In genomic region chr1:166379013-166379629, GRCm38 (mm10) we compare ENCODE assay signal across 8 mouse cellular contexts. TPM values are rescaled to one million over a fixed set of nuclear protein-coding genes. Genes with fewer than 3 reads are reported as not detected.
DNase-seq lines count a peak whose midpoint lies in the region; ATAC-seq and TF ChIP-seq lines count a peak whose summit lies in the region.

Gene Tada1 (plus strand): TSS chr1:166379097.

- intact Hi-C loops in heart, postnatal 10 days (cut with DNase I): loop anchor here (10.0 kb wide), 1 partner anchor 374 kb away; the partner anchor contains the start of gene Pou2f1

- H3K27ac ChIP-seq in forebrain, embryonic 13.5 days: peak within 1 kb of the TSS; percentile 87
- H3K27ac ChIP-seq in neural tube, embryonic 15.5 days (replicated peaks): peak within 1 kb of the TSS; percentile 94

- peak; percentile 95 for ATAC-seq in forebrain, embryonic 13.5 days
- ATAC-seq in neural tube, embryonic 15.5 days (ENCODE audit: low FRiP score): peak; percentile 95

- H3K4me3 ChIP-seq in E14TG2a.4 (replicated peaks; ENCODE audit: low read length): peak within 1 kb of the TSS; percentile 89
- H3K4me3 ChIP-seq in forebrain, embryonic 13.5 days: peak within 1 kb of the TSS; percentile 92
- peak within 1 kb of the TSS; percentile 98 for H3K4me3 ChIP-seq in neural tube, embryonic 15.5 days (replicated peaks)

- H3K27me3 ChIP-seq in E14TG2a.4 (ENCODE audit: insufficient read depth, low read length): peaks cover 47% of the 10 kb centered on the region
- H3K27me3 ChIP-seq in forebrain, embryonic 13.5 days: no peaks in the 10 kb centered on the region
- H3K27me3 ChIP-seq in neural tube, embryonic 15.5 days (replicated peaks): no peaks in the 10 kb centered on the region

- peak; percentile 82 for DNase-seq in c-Kit-positive CD71-positive TER-119-positive erythroid progenitor cells, embryonic 14.5 days (ENCODE audit: low spot score)
- DNase-seq in heart, postnatal 10 days: peak; percentile 95
- DNase-seq in layer of hippocampus, adult 11-12 months (ENCODE audit: low spot score): peak; percentile 94
- peak; percentile 93 to 94 for DNase-seq in lung, adult 18-20 months
- DNase-seq in testis, postnatal 14 days (ENCODE audit: low spot score): peak; percentile 92

- peaks cover 14% of the 10 kb centered on the region for H3K4me1 ChIP-seq in E14TG2a.4 (replicated peaks; ENCODE audit: low read depth, low read length)
- H3K4me1 ChIP-seq in forebrain, embryonic 13.5 days: peaks cover 21% of the 10 kb centered on the region
- H3K4me1 ChIP-seq in neural tube, embryonic 15.5 days: peaks cover 25% of the 10 kb centered on the region

- peaks cover 4% of the 10 kb centered on the region; the same call in 1 of the 2 replicates for H3K9me3 ChIP-seq in E14TG2a.4 (ENCODE audit: low read length)
- 0 out of 2 replicates have a peak, but pooled peaks cover 3% of the 10 kb centered on the region for H3K9me3 ChIP-seq in forebrain, embryonic 13.5 days (replicated peaks)
- no peaks in the 10 kb centered on the region for H3K9me3 ChIP-seq in neural tube, embryonic 15.5 days (replicated peaks)

- H3K9ac ChIP-seq in forebrain, embryonic 13.5 days: peak within 1 kb of the TSS; percentile 96
- peak within 1 kb of the TSS; percentile 94 for H3K9ac ChIP-seq in neural tube, embryonic 15.5 days (replicated peaks)

- TF ChIP-seq CTCF in E14TG2a.4 (conservative IDR thresholded peaks at IDR 0.05; ENCODE audit: low read length): no peak

- WGBS in forebrain, embryonic 13.5 days: under 1% methylated on average over 77 of the region's 81 CpGs
- WGBS in neural tube, embryonic 15.5 days: under 1% methylated on average over 64 of the region's 81 CpGs

- H3K4me2 ChIP-seq in forebrain, embryonic 13.5 days: peak within 1 kb of the TSS; percentile 72
- peak within 1 kb of the TSS; percentile 81 for H3K4me2 ChIP-seq in neural tube, embryonic 15.5 days

- H3K36me3 ChIP-seq in E14TG2a.4 (ENCODE audit: insufficient read depth, low read length): no peaks in the 10 kb centered on the region
- H3K36me3 ChIP-seq in forebrain, embryonic 13.5 days (ENCODE audit: poor library complexity, severe bottlenecking): peaks cover 18% of the 10 kb centered on the region
- H3K36me3 ChIP-seq in neural tube, embryonic 15.5 days: peaks cover 16% of the 10 kb centered on the region

RNA-seq across cellular contexts. Expression of gene Tada1, which starts in this region (rescaled TPM):
- polyA plus RNA-seq in forebrain, embryonic 13.5 days (2015; fragmentation: Nextera tagmentation; extraction: Ambion mirVana): 80.8 and 84.6 TPM in 2 replicates
- total RNA-seq in heart, postnatal 10 days (2021): 10 to 100 TPM; 13.9 to 15.6 TPM
- 69.3 and 72.4 TPM in 2 replicates for polyA plus RNA-seq in neural tube, embryonic 15.5 days (2015; fragmentation: Nextera tagmentation; extraction: Ambion mirVana)

Comparison
In these comparisons a context has a peak if more than half of its experiments do, and no peak if none do; other contexts are left out.
1. Peak in every context shown above with its lines: DNase-seq, ATAC-seq, H3K4me3 ChIP-seq and H3K27ac ChIP-seq.